Mouse (Mus musculus): ENCODE data around the gene Meis2.

DNA sequence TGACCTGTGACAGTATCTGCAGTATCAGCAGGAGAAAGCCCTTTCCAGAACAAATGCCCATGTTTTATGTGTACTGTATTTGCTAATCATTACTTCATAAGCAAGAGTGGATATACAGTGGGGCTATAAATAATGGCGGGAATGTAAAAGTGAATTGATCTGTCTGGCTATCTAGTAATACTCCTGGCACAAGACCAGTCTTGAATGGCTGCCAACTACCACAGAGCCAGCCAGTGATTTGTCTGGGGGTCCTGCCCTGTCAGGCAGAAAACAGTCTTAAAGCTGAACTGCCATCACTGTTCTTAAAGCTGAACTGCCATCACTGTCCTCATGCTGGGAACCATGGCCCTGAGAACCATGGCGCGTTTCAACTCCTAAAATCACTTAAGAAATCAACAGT lies 169.9 kb downstream of the Meis2 start:
- TF ChIP-seq CTCF (IDR thresholded peaks at IDR 0.05; ENCODE audit: low read depth), result no peak
- no peak for TF ChIP-seq EP300 (IDR thresholded peaks at IDR 0.05; ENCODE audit: low read depth)

Data from liver, embryonic 14.5 days (tissue).